In genomic region chr13:99961661-99962060, GRCm38 (mm10) we compare ENCODE assay signal across 12 mouse cellular contexts.
"Had no signal": no experiment of that assay in that cellular context is flagged by ENCODE, and none has a peak within 500 bp of the region (broad histone marks: within the 10 kb centered on the region; RNA-seq: fewer than 3 reads in every experiment).

No protein-coding gene starts in this region.

- DNase-seq: retina, postnatal 1 day; right cerebral cortex, adult 18-20 months; right cerebral cortex, postnatal 14 days; right cerebral cortex, postnatal 25 days; right cerebral cortex, postnatal 4 days; spleen, adult 18-20 months; thymus, adult 18-20 months; thymus, adult 2 months; thymus, postnatal 14 days; thymus, postnatal 25 days; thymus, postnatal 36 days; thymus, postnatal 4 days had no signal
